Mouse (Mus musculus) mesoderm, embryonic 11.5 days (tissue): ENCODE measurements around the gene Dnajb6.

ENCODE experiments used
- DNase-seq: peaks from one replicate; pipeline ENCODE4 v3.0.0-alpha.2; 2012; ENCODE audit warnings: low read depth, low spot score

Dnajb6 gene

GRCm38 (mm10) chr5:29848091-29848490 lies 112.6 kb downstream of the Dnajb6 start:
- DNase-seq: no peak

GRCm38 (mm10) chr5:29852376-29852775 lies 116.9 kb downstream of the Dnajb6 start:
- DNase-seq: peak; percentile 58

- no peak for DNase-seq
Measured at GRCm38 (mm10) chr5:29853035-29853434, 117.5 kb downstream of the Dnajb6 start.

GRCm38 (mm10) chr5:29854376-29854775 lies 118.9 kb downstream of the Dnajb6 start:
- DNase-seq: no peak

- no peak for DNase-seq
Measured at GRCm38 (mm10) chr5:29854971-29855370, 119.5 kb downstream of the Dnajb6 start.

- no peak for DNase-seq
Measured at GRCm38 (mm10) chr5:29861522-29861921, 126.0 kb downstream of the Dnajb6 start.

GRCm38 (mm10) chr5:29862388-29862787 lies 126.9 kb downstream of the Dnajb6 start:
- DNase-seq: no peak

GRCm38 (mm10) chr5:29864291-29864737 lies 128.8 kb downstream of the Dnajb6 start:
- no peak for DNase-seq

GRCm38 (mm10) chr5:29864994-29865393 lies 129.5 kb downstream of the Dnajb6 start:
- no peak for DNase-seq
